Mouse (Mus musculus): ENCODE measurements at regions not wholly inside any gene's neighbourhood (a gene's known extent, or its start where the extent isn't known, plus 50 kb on each side); places are given as distances from the start of the nearest gene placed in this dataset.

GRCm38 (mm10) chr8:116366706-116367105, 138.1 kb upstream of the Dynlrb2 start:
- no peak overlapping the region for H3K4me2 ChIP-seq (ENCODE audit: low read length)

DNA sequence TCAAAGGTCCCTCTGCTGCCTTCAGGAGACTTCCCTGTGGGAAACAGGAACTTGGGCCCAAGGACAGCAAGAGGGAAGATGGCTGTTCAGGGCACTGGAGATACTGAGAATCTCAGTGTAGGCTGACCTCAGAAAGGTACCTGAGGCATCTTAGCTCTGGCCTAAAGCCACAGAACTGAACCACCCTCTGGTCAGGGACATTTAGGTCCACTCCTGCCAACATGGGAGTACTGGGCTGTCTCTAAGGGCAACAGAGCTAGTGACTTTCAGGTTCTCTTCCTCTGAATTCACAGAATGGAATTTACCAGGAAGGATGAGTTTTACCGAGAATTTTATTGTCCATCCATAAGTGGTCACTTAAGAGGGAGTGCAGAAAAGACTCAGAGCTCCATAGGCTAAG, 140.0 kb upstream of the Dynlrb2 start:
- WGBS, result 95% methylated on average over 1 of the region's 1 CpGs
- H3K9ac ChIP-seq (ENCODE audit: low read depth, low read length), result no peak overlapping the region
- no peaks in the 10 kb centered on the region for H3K9me3 ChIP-seq (ENCODE audit: control insufficient read depth, low read length)
- no peaks in the 10 kb centered on the region for H3K27me3 ChIP-seq (replicated peaks; ENCODE audit: control insufficient read depth, insufficient read depth, low read length)
- H3K27ac ChIP-seq (ENCODE audit: low read depth, low read length), result no peak overlapping the region
- no peaks in the 10 kb centered on the region for H3K36me3 ChIP-seq (ENCODE audit: control insufficient read depth, insufficient read depth, low read length)
- ATAC-seq, result no peak
- H3K4me2 ChIP-seq (ENCODE audit: low read length), result no peak overlapping the region
- no peak overlapping the region for H3K4me3 ChIP-seq (ENCODE audit: low read length)
- no peaks in the 10 kb centered on the region for H3K4me1 ChIP-seq (ENCODE audit: control insufficient read depth, insufficient read depth, low read depth, low read length)

More at GRCm38 (mm10) chr8:116366706-116367105, 138.1 kb upstream of the Dynlrb2 start:
- Histone ChIP-seq H3K4me3 (ENCODE audit: low read length) (no peak overlapping the region), H3K27me3 (replicated peaks; ENCODE audit: control insufficient read depth, insufficient read depth, low read length) (no peaks in the 10 kb centered on the region), H3K9me3 (ENCODE audit: control insufficient read depth, low read length) (no peaks in the 10 kb centered on the region), H3K4me1 (ENCODE audit: control insufficient read depth, insufficient read depth, low read depth, low read length) (no peaks in the 10 kb centered on the region), H3K9ac (ENCODE audit: low read depth, low read length) (no peak overlapping the region), H3K36me3 (ENCODE audit: control insufficient read depth, insufficient read depth, low read length) (no peaks in the 10 kb centered on the region), H3K27ac (ENCODE audit: low read depth, low read length) (no peak overlapping the region)
- WGBS, result 86% methylated on average over 3 of the region's 3 CpGs
- ATAC-seq, result no peak

DNA sequence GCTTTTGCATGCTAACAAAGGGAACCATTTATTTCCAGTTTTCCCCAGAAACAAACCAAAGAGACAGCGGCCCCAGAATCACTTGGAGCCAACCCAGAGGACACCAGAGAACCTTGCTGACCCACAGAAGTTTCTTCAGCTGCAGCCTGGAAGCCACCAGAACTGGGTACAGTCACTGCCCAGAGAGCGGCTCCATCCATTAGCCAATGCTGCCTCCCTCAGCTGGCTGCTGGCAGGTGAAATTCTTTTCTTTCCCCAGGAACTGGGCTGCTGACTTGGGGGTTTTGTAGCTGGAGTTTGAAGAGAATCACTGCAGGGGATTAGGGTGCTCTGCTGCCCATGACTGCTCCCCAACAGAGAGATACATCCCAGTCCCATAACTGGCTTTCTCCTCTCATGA, 140.6 kb upstream of the Dynlrb2 start:
- no peak overlapping the region for H3K9ac ChIP-seq (ENCODE audit: low read depth, low read length)
- H3K9me3 ChIP-seq (ENCODE audit: control insufficient read depth, low read length), result no peaks in the 10 kb centered on the region

GRCm38 (mm10) chr8:116362351-116362750, 142.4 kb upstream of the Dynlrb2 start:
- 79% methylated on average over 4 of the region's 4 CpGs for WGBS
- ATAC-seq, result no peak
- Histone ChIP-seq H3K27ac (ENCODE audit: low read depth, low read length) (no peak overlapping the region), H3K9me3 (ENCODE audit: control insufficient read depth, low read length) (no peaks in the 10 kb centered on the region), H3K36me3 (ENCODE audit: control insufficient read depth, insufficient read depth, low read length) (no peaks in the 10 kb centered on the region), H3K9ac (ENCODE audit: low read depth, low read length) (no peak overlapping the region), H3K4me3 (ENCODE audit: low read length) (no peak overlapping the region), H3K4me2 (ENCODE audit: low read length) (no peak overlapping the region), H3K4me1 (ENCODE audit: control insufficient read depth, insufficient read depth, low read depth, low read length) (no peaks in the 10 kb centered on the region), H3K27me3 (replicated peaks; ENCODE audit: control insufficient read depth, insufficient read depth, low read length) (no peaks in the 10 kb centered on the region)

More for the DNA sequence above, 140.6 kb upstream of the Dynlrb2 start:
- H3K4me2 ChIP-seq (ENCODE audit: low read length), result no peak overlapping the region
- H3K27me3 ChIP-seq (replicated peaks; ENCODE audit: control insufficient read depth, insufficient read depth, low read length), result no peaks in the 10 kb centered on the region
- H3K4me3 ChIP-seq (ENCODE audit: low read length), result no peak overlapping the region
- no peaks in the 10 kb centered on the region for H3K36me3 ChIP-seq (ENCODE audit: control insufficient read depth, insufficient read depth, low read length)
- ATAC-seq, result no peak
- no peaks in the 10 kb centered on the region for H3K4me1 ChIP-seq (ENCODE audit: control insufficient read depth, insufficient read depth, low read depth, low read length)
- no peak overlapping the region for H3K27ac ChIP-seq (ENCODE audit: low read depth, low read length)
- WGBS, result 75% methylated on average over 2 of the region's 2 CpGs

GRCm38 (mm10) chr8:116359761-116360160, 145.0 kb upstream of the Dynlrb2 start:
- Histone ChIP-seq H3K36me3 (ENCODE audit: control insufficient read depth, insufficient read depth, low read length) (no peaks in the 10 kb centered on the region), H3K4me2 (ENCODE audit: low read length) (no peak overlapping the region), H3K9me3 (ENCODE audit: control insufficient read depth, low read length) (no peaks in the 10 kb centered on the region), H3K27me3 (replicated peaks; ENCODE audit: control insufficient read depth, insufficient read depth, low read length) (no peaks in the 10 kb centered on the region), H3K9ac (ENCODE audit: low read depth, low read length) (no peak overlapping the region), H3K4me1 (ENCODE audit: control insufficient read depth, insufficient read depth, low read depth, low read length) (no peaks in the 10 kb centered on the region), H3K27ac (ENCODE audit: low read depth, low read length) (no peak overlapping the region), H3K4me3 (ENCODE audit: low read length) (no peak overlapping the region)
- ATAC-seq, result no peak
- 82% methylated on average over 4 of the region's 4 CpGs for WGBS

DNA sequence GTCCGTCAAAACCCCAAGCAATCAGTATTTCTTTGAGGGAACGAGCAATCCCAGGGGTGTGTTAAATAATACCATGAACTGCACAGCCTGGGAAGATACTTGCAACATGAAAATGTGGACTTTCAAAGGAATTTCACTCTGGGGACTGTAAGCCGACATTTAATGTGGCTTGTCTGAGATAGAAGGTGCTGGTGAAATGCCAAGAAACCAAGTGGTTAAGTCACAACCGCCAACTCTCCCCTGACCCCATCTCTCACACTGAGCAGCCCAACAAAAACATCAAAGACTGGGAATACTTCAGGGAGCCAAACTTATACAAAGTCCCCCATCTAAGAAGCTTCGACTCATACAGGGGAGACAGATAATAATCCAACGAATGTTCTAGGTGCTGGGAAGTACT, 150.0 kb upstream of the Dynlrb2 start:
- Histone ChIP-seq H3K9me3 (ENCODE audit: control insufficient read depth, low read length) (no peaks in the 10 kb centered on the region), H3K4me3 (ENCODE audit: low read length) (no peak overlapping the region), H3K4me1 (ENCODE audit: control insufficient read depth, insufficient read depth, low read depth, low read length) (no peaks in the 10 kb centered on the region), H3K4me2 (ENCODE audit: low read length) (no peak overlapping the region), H3K27ac (ENCODE audit: low read depth, low read length) (no peak overlapping the region), H3K36me3 (ENCODE audit: control insufficient read depth, insufficient read depth, low read length) (no peaks in the 10 kb centered on the region), H3K27me3 (replicated peaks; ENCODE audit: control insufficient read depth, insufficient read depth, low read length) (no peaks in the 10 kb centered on the region), H3K9ac (ENCODE audit: low read depth, low read length) (no peak overlapping the region)
- 73% methylated on average over 6 of the region's 6 CpGs for WGBS
- ATAC-seq, result no peak

- ATAC-seq, result no peak
- Histone ChIP-seq H3K36me3 (ENCODE audit: control insufficient read depth, insufficient read depth, low read length) (no peaks in the 10 kb centered on the region), H3K9me3 (ENCODE audit: control insufficient read depth, low read length) (no peaks in the 10 kb centered on the region), H3K27me3 (replicated peaks; ENCODE audit: control insufficient read depth, insufficient read depth, low read length) (no peaks in the 10 kb centered on the region), H3K27ac (ENCODE audit: low read depth, low read length) (no peak overlapping the region), H3K4me2 (ENCODE audit: low read length) (no peak overlapping the region), H3K4me1 (ENCODE audit: control insufficient read depth, insufficient read depth, low read depth, low read length) (no peaks in the 10 kb centered on the region), H3K9ac (ENCODE audit: low read depth, low read length) (no peak overlapping the region), H3K4me3 (ENCODE audit: low read length) (no peak overlapping the region)
- 96% methylated on average over 5 of the region's 5 CpGs for WGBS
Measured at GRCm38 (mm10) chr8:116353911-116354310, 150.9 kb upstream of the Dynlrb2 start.

DNA sequence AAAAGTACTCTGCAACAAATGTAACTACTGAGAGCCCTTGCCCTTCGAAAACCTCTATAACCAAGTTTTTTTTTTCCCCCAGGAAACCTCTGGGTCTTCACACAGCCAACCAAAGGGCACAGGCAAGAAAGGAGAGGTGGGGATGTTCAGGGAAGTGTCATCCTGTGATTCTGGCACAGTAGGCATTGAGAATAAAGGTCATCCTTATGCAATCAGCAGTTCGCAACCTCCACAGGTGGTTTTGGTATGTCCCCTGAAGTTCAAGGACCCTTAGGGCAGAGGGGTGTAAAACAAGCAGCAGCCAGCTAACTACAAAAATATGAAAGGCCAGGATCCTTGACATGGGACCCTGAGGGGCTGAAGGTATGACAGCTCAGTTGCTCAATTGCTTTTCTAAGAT, 152.1 kb upstream of the Dynlrb2 start:
- no peaks in the 10 kb centered on the region for H3K4me1 ChIP-seq (ENCODE audit: control insufficient read depth, insufficient read depth, low read depth, low read length)
- no peak overlapping the region for H3K27ac ChIP-seq (ENCODE audit: low read depth, low read length)
- no peak for ATAC-seq
- no peaks in the 10 kb centered on the region for H3K27me3 ChIP-seq (replicated peaks; ENCODE audit: control insufficient read depth, insufficient read depth, low read length)
- no peaks in the 10 kb centered on the region for H3K36me3 ChIP-seq (ENCODE audit: control insufficient read depth, insufficient read depth, low read length)
- H3K9me3 ChIP-seq (ENCODE audit: control insufficient read depth, low read length), result no peaks in the 10 kb centered on the region
- no peak overlapping the region for H3K9ac ChIP-seq (ENCODE audit: low read depth, low read length)
- WGBS, result 98% methylated on average over 2 of the region's 2 CpGs
- H3K4me2 ChIP-seq (ENCODE audit: low read length), result no peak overlapping the region
- no peak overlapping the region for H3K4me3 ChIP-seq (ENCODE audit: low read length)

GRCm38 (mm10) chr8:116348971-116349370, 155.8 kb upstream of the Dynlrb2 start:
- ATAC-seq, result no peak

GRCm38 (mm10) chr8:116346990-116347389, 157.8 kb upstream of the Dynlrb2 start:
- no peak overlapping the region for H3K27ac ChIP-seq (ENCODE audit: low read depth, low read length)
- WGBS, result 89% methylated on average over 5 of the region's 5 CpGs
- H3K36me3 ChIP-seq (ENCODE audit: control insufficient read depth, insufficient read depth, low read length), result no peaks in the 10 kb centered on the region
- H3K9me3 ChIP-seq (ENCODE audit: control insufficient read depth, low read length), result no peaks in the 10 kb centered on the region
- no peak overlapping the region for H3K9ac ChIP-seq (ENCODE audit: low read depth, low read length)
- ATAC-seq, result no peak
- no peak overlapping the region for H3K4me3 ChIP-seq (ENCODE audit: low read length)
- H3K27me3 ChIP-seq (replicated peaks; ENCODE audit: control insufficient read depth, insufficient read depth, low read length), result no peaks in the 10 kb centered on the region
- H3K4me2 ChIP-seq (ENCODE audit: low read length), result no peak overlapping the region
- no peaks in the 10 kb centered on the region for H3K4me1 ChIP-seq (ENCODE audit: control insufficient read depth, insufficient read depth, low read depth, low read length)

More at GRCm38 (mm10) chr8:116348971-116349370, 155.8 kb upstream of the Dynlrb2 start:
- H3K4me3 ChIP-seq (ENCODE audit: low read length), result no peak overlapping the region
- no peak overlapping the region for H3K9ac ChIP-seq (ENCODE audit: low read depth, low read length)
- no peaks in the 10 kb centered on the region for H3K4me1 ChIP-seq (ENCODE audit: control insufficient read depth, insufficient read depth, low read depth, low read length)
- no peaks in the 10 kb centered on the region for H3K27me3 ChIP-seq (replicated peaks; ENCODE audit: control insufficient read depth, insufficient read depth, low read length)
- no peak overlapping the region for H3K27ac ChIP-seq (ENCODE audit: low read depth, low read length)
- H3K9me3 ChIP-seq (ENCODE audit: control insufficient read depth, low read length), result no peaks in the 10 kb centered on the region
- H3K36me3 ChIP-seq (ENCODE audit: control insufficient read depth, insufficient read depth, low read length), result no peaks in the 10 kb centered on the region
- 84% methylated on average over 8 of the region's 8 CpGs for WGBS
- H3K4me2 ChIP-seq (ENCODE audit: low read length), result no peak overlapping the region

Measured in hindbrain, embryonic 16.5 days (tissue).